Mouse (Mus musculus) c-Kit-positive CD71-positive TER-119-negative erythroid progenitor cells, embryonic 14.5 days (primary cell): ENCODE data around the gene Uba7.
"Not testable (repeated sequence)": the region's sequence is repeated elsewhere in the genome, so short reads cannot be mapped to it uniquely, and the experiment has no call there.

Experiments
- DNase-seq: peaks from one replicate; pipeline ENCODE4 v3.0.0-alpha.2; 2013; ENCODE audit warnings: low read depth

The Uba7 gene

DNA sequence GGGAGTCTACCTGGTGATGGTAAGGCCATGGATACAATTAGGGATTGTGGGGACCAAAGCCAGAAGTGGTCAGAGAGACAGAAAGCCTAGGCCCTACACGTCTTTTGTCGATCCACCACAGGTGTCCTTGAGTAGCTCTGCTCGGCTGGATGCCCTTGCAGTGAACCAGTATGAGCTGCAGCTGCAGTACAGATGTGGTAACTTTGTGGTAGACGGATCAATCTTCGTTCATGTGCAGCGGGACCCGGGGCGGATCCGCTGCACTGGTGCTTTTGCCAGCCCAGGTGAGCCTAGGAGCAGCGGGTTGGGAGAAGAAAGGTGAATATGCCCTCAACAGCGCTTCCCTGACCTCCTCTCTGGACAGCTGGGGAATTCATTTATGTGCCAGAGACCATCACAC is 17.7 kb downstream of the Uba7 start:
- no peak for DNase-seq

DNA sequence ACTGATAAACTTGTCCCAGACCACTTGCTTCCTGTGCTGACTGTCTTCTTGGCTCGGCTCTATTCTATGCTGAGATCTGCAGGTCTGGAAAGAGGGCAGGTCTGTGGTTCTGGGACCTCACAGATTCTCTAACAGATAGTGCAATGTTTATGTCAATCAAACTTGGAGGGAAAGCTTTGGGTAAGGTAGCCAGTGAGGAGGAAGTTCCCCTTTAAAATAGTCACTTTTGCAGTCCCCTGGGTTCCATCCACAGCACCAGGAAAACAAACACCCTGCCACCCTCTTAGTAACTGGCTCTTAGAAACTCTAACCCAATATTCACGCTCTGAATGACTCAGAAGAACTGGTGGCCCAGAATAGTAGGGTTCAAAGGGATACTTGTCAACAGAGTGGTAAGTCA is 19.2 kb downstream of the Uba7 start:
- DNase-seq = no peak

DNA sequence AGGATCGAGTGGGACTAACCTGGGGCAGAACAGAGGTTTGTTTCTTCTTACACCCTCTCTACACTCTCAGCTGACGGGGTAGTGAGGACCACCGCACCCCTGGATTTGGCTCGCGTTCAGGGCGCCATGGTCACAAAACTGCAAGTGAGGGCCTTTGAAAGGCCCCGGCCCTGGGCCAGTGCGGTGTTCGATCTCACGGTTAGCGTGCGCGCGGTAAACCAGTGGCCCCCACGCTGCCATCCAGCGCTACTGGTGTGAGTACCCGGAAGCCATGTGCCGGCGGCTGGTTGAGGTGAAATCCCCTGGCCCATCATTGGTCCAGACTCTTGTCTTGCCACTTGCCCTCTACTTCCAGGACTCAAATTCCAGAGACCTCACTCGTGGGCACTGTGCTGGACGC is 20.2 kb downstream of the Uba7 start:
- no peak for DNase-seq

DNA sequence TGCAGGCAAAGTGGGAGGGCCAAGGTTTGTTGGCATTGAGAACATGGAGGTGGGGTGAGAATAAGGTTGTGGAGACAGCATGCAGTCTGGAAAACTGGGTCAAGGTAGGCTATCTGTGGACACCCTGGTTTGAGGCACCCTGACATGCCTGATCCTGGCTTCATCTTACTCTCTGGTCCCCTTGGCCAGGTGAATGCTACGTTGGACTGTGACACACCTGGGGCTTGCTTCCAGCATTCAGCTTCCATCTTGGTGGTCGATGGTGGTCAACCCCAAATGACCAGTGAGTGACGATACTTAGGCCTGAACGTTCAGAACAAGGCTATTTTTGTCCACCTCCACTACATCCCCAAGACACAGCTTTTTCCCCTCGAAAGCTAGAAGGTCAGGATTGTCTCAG is 20.7 kb downstream of the Uba7 start, which contains the start of gene Gm20662:
Gm20662 (plus strand) TSS at position 301 of the 400 bp plus-strand sequence.
- no peak for DNase-seq

DNA sequence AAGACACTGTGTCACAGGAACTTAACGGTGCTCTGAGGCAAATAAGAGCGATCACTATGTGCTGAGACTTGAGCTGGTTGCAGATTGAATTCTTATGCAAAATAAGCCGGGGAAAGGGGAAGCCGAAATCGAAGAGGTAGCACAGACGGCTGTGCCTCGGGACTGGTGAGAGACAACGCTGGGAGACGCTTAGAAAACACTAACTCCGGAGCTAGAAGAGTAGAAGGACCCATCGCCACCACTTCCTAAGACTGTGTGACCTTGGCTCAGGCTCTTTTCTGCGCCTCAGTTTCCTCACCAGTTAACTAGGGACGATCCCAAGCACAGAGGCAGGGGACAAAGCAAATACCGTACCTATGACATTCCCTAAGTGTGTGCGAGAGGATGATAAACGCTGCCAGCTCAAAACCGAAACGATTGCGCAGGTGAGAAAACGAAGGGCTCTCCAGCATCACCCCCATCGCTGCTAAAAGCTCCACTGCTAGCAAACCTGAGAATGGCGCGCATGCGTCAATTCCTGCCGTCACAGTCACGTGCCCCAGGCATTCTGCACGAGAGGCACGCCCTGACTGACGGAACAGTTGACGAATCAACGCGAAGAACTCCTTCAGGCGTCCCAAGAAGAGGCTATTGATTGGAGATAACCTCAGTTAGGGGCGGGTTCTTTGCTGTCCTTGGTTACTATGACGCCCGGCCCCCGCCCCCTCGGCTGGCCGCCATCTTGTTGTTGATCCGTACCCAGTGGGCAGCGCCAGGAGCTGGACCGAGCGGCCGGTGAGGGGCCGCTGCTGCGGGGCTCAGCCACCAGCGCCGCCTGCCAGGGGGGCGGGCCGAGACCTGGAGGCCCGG is 26.8 kb downstream of the Uba7 start, which contains the start of gene Ip6k1:
Ip6k1 (plus strand) TSS at position 580 of the 849 bp plus-strand sequence.
- DNase-seq = peak; percentile 100

DNA sequence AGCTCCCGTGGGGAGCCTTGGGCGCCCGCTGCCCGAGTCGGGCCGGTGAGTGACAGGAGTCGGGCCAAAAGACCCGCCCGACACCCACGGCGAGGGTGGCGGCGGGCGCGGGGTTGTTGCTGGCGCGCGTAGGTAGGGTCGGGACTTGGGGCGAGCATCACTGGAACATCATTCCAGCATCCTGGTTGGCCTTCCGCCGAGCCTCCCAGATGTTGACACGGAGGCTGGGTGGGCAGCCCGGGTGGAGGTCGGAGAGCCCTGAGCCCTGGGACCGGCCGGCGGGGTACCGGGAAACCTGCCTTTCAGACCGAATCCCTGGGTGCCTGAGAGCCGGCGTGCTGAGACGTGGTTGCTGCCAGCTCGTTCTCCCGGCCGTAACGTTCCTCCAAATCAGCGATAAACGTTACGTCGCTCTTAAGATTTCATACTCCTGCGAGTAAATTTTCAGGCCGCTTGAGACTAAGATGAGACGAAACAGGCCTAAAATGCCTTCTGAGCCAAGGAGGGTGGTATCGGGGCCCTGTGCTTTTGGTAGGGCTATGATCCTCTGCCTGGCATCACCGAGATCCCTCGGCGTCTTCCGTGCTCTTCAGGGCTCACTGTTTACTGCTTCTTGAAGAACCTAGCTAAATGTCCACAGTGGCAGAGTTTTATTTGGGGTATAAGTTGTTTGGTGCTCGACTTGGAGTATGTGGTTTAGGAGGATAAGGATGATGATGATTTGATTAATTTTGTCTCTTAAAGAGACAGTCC is 27.6 kb downstream of the Uba7 start:
- DNase-seq = peak; percentile 28

DNA sequence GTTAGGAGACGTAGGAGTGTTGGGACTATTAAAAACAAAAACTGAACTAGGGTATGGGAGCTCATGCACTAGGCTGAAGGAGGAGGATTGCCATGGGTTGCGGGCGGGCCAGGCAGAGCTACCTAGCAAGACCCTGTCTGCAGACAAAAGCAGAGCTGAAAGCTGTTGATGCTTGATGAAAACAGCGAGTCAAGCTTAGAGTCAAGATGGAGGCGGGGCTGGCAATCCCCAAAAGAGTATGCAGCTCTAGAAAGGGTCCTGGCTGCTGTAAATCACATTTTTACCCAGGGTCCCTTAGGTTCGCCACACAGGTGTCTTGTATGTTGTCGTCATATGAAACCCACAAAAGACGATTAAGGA is 28.2 kb downstream of the Uba7 start:
- no peak for DNase-seq

DNA sequence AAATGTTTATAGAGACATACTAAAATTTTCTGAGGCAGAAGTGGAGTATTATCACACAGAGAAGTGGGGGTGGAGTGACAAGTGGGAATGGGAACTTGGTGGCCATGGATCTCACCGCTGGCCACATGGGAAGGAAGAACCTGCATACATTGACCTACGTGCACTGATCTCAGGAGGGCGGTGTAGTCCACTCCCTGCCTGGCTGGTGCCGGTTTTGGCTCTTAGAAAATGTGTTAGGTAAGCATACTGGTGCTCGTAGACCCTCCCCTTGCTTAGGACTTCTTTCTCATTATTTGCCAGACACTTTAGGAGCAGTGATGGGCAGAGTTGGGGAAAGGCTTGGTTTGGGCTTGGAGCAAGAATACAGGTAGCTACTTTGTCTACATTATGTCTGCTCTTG is 32.7 kb downstream of the Uba7 start:
- DNase-seq = no peak

DNA sequence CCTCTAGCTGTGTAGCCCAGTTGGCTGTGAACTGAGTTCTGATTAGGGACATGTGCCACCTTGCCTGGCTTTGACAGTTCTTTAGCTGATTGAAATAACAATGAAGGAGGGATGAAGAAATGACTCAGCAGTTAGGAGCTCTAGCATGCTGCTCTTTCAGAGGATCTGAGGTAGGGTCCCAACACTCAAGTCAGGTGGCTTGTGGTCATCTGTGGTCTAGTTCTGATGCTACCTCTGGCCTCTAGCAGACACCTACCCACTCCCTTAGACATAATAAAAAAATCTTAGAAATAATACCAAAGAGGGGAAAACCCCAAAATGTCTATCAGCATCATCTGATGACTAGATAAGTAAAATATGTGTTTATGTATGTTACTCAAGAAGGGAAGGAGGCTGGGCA is 35.1 kb downstream of the Uba7 start:
- DNase-seq = no peak

DNA sequence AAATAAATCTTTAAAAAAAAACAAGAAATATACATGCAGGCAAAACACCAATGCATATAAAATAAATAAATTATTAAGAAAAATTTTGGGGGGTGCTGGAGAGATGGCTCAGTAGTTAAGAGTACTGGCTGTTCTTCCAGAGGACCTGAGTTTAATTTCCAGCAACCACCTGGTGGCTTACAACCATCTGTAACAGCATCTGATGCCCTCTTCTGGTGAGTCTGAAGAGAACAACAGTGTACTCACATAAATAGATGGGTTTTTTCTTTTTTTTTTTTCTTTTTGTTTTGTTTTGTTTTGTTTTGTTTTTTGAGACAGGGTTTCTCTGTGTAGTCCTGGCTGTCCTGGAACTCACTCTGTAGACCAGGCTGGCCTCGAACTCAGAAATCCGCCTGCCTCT is 38.3 kb downstream of the Uba7 start:
- DNase-seq = not testable (repeated sequence)

DNA sequence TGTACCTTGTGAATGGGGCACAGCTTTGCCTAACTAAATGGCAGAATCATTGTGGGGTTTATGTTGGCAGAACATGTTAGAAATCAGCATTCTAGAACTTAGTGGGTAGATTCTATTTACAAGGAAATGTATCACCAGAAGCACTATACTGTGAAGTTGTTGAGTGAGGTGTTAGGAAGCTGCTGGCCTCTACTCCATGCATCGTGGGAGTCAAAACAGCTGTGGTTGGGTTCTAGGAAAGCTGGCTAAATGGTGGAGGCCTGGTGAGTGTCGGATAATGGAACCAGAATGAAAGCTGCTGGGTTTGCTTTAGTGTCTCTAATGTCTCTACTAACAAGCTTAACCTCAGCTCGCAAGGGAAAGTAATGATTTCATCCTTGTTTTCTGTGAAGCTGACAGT is 41.8 kb downstream of the Uba7 start:
- DNase-seq = no peak

DNA sequence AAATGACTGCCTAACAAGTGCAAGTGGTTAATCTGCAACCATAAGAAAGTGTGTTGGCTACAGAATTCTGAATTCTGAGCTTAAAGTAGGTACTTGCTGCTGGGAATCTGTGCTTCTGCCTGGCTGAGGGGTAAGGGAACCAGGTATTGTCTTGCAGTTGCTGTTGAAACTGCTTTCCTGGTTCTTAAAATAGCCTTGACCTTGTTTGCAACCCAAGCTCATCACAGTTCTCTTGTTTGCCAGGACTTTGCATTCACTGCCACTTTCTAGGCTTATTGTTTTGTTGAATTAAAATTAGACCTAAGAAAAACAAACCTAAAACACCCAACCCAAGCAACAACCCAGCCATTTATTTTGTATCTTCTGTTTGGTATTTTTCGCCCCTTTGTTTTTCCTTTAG is 45.4 kb downstream of the Uba7 start:
- DNase-seq = no peak

DNA sequence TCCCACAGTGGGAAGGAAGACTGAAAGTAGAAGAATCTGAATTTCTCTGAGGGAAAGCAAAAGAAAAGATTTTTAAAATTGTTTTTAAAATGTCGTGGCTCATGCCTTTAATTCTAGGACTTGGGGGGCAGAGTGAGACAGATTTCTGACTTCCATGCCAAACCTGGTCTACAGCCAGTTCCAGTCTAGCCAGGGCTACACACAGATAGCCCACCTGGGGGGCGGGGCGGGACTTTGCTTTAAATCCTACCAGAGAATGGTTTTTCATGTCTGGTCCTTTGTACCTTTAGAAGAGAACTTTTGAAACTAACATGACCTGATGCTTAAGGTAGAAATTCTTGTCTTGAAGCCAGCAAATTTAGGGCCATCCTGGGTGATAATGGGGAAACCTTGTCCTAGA is 47.9 kb downstream of the Uba7 start:
- no peak for DNase-seq

DNA sequence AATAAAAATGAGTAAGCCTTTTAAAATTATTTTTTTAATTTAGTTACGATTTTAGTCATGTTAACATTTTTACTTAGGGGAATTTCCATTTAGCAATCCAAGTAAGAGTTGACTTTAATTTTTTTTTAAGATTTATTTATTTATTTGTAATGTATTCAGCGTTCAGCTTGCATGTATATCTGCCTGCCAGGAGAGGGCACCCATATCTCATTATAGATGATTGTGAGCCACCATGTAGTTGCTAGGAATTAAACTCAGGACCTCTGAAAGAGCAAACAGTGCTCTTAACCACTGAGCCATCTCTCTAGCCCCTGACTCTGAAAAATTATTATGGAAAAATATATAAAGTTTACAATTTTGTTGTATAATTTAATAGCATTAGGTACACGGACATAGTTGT is 51.3 kb downstream of the Uba7 start:
- DNase-seq = no peak

DNA sequence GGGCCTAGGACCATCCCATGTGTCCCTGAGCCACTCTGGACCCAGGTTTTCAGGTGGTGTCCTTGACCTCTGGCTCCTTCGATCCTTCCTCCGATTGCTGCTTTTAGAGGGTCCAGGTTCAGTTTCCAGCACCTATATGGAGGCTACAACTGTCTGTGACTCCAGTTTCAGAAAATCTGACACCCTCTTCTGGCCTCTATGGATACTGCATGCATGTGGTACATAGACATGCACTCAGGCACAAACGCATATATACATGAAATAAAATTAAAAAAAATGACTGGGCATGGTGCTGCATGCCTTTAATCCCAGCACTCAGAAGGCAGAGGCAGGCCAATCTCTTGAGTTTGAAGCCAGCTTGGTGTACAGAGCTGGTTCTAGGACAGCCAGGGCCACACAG is 52.6 kb downstream of the Uba7 start:
- DNase-seq = no peak

DNA sequence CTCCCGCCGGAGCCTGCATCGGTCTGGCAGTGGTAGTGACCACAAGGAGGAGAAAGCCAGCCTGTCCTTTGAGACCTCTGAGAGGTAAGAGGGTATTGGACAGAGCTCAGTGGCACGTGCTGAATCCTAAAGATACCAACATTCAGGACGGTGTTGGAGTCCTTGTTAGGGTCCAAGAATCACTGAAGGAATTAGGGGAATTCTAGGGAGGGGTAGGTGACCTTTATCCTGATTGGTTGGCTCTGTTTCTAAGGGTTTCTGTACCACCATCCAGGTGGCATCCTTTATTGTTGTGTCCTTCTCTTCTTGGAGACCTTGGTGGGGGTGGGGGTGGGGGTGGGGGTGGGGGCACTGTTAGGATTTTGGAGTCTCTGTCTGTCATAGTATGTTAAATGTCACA is 56.8 kb downstream of the Uba7 start:
- no peak for DNase-seq
